Mouse (Mus musculus) C2C12 (cell line): ENCODE data around the gene Gm20388. TPM values are rescaled to one million over a fixed set of nuclear protein-coding genes. Genes with fewer than 3 reads are reported as not detected.

ENCODE experiments used
- H3K27me3 ChIP-seq: one replicate; pipeline ENCODE4 v1.6.1; 2011; ENCODE audit not compliant: control insufficient read depth, insufficient read depth, insufficient read length
- H3K36me3 ChIP-seq: one replicate; pipeline ENCODE4 v1.6.1; 2011; ENCODE audit not compliant: control insufficient read depth, insufficient read depth
- H3K4me3 ChIP-seq: one replicate; pipeline ENCODE4 v1.5.1; 2011; ENCODE audit warnings: mild to moderate bottlenecking, control low read depth; ENCODE audit not compliant: poor library complexity, insufficient read depth, severe bottlenecking
- H3K79me2 ChIP-seq: one replicate; pipeline ENCODE4 v1.6.1; 2011; ENCODE audit not compliant: control insufficient read depth, insufficient read depth
- H3K79me3 ChIP-seq: one replicate; pipeline ENCODE4 v1.6.1; 2011; ENCODE audit warnings: low read depth, control low read depth
- H3ac ChIP-seq: one replicate; pipeline ENCODE3; 2011; ENCODE audit warnings: low read depth; ENCODE audit not compliant: control insufficient read depth, insufficient read length
- CEBPB ChIP-seq: IDR thresholded peaks from one replicate; pipeline ENCODE4 v1.6.1; 2011; ENCODE audit warnings: low read depth, mild to moderate bottlenecking, control low read depth, moderate library complexity
- CTCF ChIP-seq: IDR thresholded peaks from one replicate; pipeline ENCODE4 v1.5.1; 2011; ENCODE audit not compliant: control insufficient read depth, insufficient read depth, insufficient read length
- FOSL1 ChIP-seq: IDR thresholded peaks from one replicate; pipeline ENCODE4 v1.8.0; 2011; ENCODE audit warnings: mild to moderate bottlenecking, low read length; ENCODE audit not compliant: poor library complexity, insufficient read depth, severe bottlenecking
- MAX ChIP-seq: IDR thresholded peaks from one replicate; pipeline ENCODE4 v1.6.1; 2011; ENCODE audit warnings: mild to moderate bottlenecking, control low read depth
- MYOD1 ChIP-seq: IDR thresholded peaks from one replicate; pipeline ENCODE4 v1.6.1; 2011; ENCODE audit warnings: low read depth; ENCODE audit not compliant: control insufficient read depth, insufficient read length
- MYOG ChIP-seq: IDR thresholded peaks from one replicate; pipeline ENCODE4 v1.6.1; 2011; ENCODE audit not compliant: control insufficient read depth, insufficient read length; ENCODE audit errors: extremely low read depth
- USF1 ChIP-seq: IDR thresholded peaks from one replicate; pipeline ENCODE4 v1.6.1; 2011; ENCODE audit warnings: low read depth, mild to moderate bottlenecking, control low read depth, moderate library complexity
- polyA plus RNA-seq: library from polyadenylated mRNA; unstranded; fragments of >200 nt; fragmentation: generic; extraction: Trizol; gene quantifications from one replicate; pipeline ENCODE4 v1.2.1, GENCODE M21; 2012; ENCODE audit warnings: missing spikeins

Gene Gm20388
- polyA plus RNA-seq, 1 experiment = 15.0 TPM

GRCm38 (mm10) chr8:123894502-123895097 is 3984.0 kb downstream of the Gm20388 start, which contains the start of gene Acta1:
Gene Acta1, minus strand, starts transcription at chr8:123894751.
- no peak for TF ChIP-seq MYOD1
- TF ChIP-seq USF1 = no peak
- TF ChIP-seq CEBPB = no peak
- TF ChIP-seq FOSL1 = no peak
- TF ChIP-seq CTCF = no peak
- no peak for TF ChIP-seq MAX
- no peak for TF ChIP-seq MYOG
- no peaks in the 10 kb centered on the region for H3K36me3 ChIP-seq
- H3ac ChIP-seq = no peak within 1 kb of the TSS
- no peak within 1 kb of the TSS for H3K4me3 ChIP-seq
- H3K79me2 ChIP-seq = no peaks in the 10 kb centered on the region
- H3K27me3 ChIP-seq = peaks cover 21% of the 10 kb centered on the region
- no peaks in the 10 kb centered on the region for H3K79me3 ChIP-seq

DNA sequence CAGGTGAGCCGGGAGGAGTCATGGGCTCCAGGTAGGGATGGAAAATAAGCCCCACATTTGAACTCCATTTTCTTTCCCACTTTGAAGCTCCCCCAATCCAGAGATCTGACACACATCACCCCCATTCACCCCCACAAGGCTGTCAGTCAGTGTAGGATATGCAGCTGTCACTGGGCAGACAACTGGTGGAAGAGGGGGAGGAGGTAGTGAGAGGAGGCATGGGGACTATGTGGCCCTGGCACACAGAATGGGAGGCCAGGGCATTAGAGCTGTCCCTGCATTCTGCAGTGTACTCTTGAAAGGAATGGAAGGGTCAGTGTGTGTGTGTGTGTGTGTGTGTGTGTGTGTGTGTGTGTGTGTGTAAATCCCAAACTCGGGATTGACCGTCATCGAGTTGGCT is 3984.6 kb downstream of the Gm20388 start:
- no peak overlapping the region for H3K4me3 ChIP-seq
- peaks cover 2% of the 10 kb centered on the region for H3K36me3 ChIP-seq
- no peaks in the 10 kb centered on the region for H3K79me3 ChIP-seq
- no peak overlapping the region for H3ac ChIP-seq
- H3K27me3 ChIP-seq = peaks cover 21% of the 10 kb centered on the region
- H3K79me2 ChIP-seq = no peaks in the 10 kb centered on the region
- no peak for TF ChIP-seq MYOG
- TF ChIP-seq CEBPB = no peak
- TF ChIP-seq MAX = no peak
- TF ChIP-seq USF1 = no peak
- no peak for TF ChIP-seq CTCF
- peak; percentile 15 for TF ChIP-seq MYOD1
- no peak for TF ChIP-seq FOSL1

- Histone ChIP-seq H3K4me3 (no peak overlapping the region), H3K79me3 (no peaks in the 10 kb centered on the region), H3ac (no peak overlapping the region), H3K27me3 (peaks cover 21% of the 10 kb centered on the region), H3K36me3 (peaks cover 8% of the 10 kb centered on the region), H3K79me2 (no peaks in the 10 kb centered on the region)
- TF ChIP-seq CTCF = no peak
- no peak for TF ChIP-seq MYOD1
- TF ChIP-seq USF1 = no peak
- no peak for TF ChIP-seq FOSL1
- no peak for TF ChIP-seq MAX
- TF ChIP-seq CEBPB = no peak
- no peak for TF ChIP-seq MYOG
Observed at GRCm38 (mm10) chr8:123895680-123896365, 3985.2 kb downstream of the Gm20388 start.

DNA sequence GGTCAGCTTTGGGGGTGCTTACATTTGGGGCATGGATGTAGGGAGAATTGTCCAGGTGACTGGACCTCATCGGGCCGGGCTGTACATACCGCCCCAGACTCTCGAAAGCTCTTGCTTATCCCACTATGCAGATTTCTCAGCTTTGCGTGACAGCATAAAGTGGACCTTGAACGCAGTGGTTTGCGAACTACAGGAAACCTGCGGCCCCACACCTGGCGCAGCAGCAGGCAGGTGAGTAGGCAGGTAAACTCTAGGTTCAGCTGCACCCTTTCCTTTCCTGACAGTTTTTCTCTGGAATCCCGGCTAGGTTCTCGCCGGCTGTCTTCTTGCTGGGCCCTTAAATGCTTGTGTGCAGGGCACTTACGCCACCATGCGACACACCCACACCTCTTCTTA is 3985.7 kb downstream of the Gm20388 start:
- Histone ChIP-seq H3K36me3 (peaks cover 9% of the 10 kb centered on the region), H3K4me3 (no peak overlapping the region), H3ac (no peak overlapping the region), H3K79me2 (no peaks in the 10 kb centered on the region), H3K79me3 (no peaks in the 10 kb centered on the region), H3K27me3 (peaks cover 21% of the 10 kb centered on the region)
- TF ChIP-seq USF1 (no peak), CEBPB (no peak), MYOG (no peak), FOSL1 (no peak), MAX (no peak), CTCF (no peak)

DNA sequence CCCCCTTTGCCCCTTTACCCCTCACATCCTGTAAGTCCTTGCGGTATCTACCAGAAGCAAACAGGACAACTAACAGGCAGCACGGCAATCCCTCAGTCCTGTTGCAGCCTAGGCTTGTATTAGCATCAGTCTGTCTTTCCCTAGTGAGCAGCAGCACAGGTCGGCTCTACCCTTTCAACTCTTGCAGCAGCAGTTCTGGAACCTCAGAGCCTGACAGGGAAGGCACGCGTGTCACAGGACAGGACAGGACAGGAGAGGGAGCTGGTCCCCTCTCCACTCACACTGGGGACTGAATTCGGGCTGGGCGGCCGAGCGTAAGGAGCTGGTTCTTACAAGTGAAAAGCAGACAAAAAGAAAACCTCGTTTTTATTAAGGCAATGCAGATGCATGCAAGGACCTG is 3986.1 kb downstream of the Gm20388 start:
- no peak overlapping the region for H3K4me3 ChIP-seq
- peaks cover 20% of the 10 kb centered on the region for H3K27me3 ChIP-seq
- no peaks in the 10 kb centered on the region for H3K79me2 ChIP-seq
- no peak for TF ChIP-seq MAX
- no peak for TF ChIP-seq FOSL1
- no peak for TF ChIP-seq USF1
- TF ChIP-seq MYOD1 = no peak
- TF ChIP-seq CTCF = no peak
- TF ChIP-seq CEBPB = no peak
- H3ac ChIP-seq = no peak overlapping the region
- H3K79me3 ChIP-seq = no peaks in the 10 kb centered on the region
- peaks cover 12% of the 10 kb centered on the region for H3K36me3 ChIP-seq
